Mouse (Mus musculus) forebrain, embryonic 14.5 days (tissue): ENCODE measurements around the gene Tpst2. TPM values are rescaled to one million over a fixed set of nuclear protein-coding genes. Genes with fewer than 3 reads are reported as not detected.

Source experiments
- ATAC-seq: fragments of 200-750 bp; cut with Nextera tagmentation; 2 replicates; pipeline ENCODE4 v1.8.0; 2017; ENCODE audit warnings: mild to moderate bottlenecking, moderate library complexity
- DNase-seq: peaks from one replicate; pipeline ENCODE4 v3.0.0-alpha.2; 2015; ENCODE audit warnings: low spot score
- H3K27ac ChIP-seq: fragments of 300-500 bp; sonication (generic); 2 replicates; pipeline ENCODE4 v1.5.1; 2014; ENCODE audit warnings: low read depth, mild to moderate bottlenecking, control low read depth, low read length, moderate library complexity
- H3K27me3 ChIP-seq: fragments of 300-500 bp; sonication (generic); replicated peaks from 2 replicates; pipeline ENCODE4 v1.6.1; 2014; ENCODE audit warnings: low read length, control low read depth, mixed read lengths; ENCODE audit not compliant: control insufficient read depth, insufficient read depth
- H3K36me3 ChIP-seq: fragments of 300-500 bp; sonication (generic); 2 replicates; pipeline ENCODE4 v1.6.1; 2014; ENCODE audit warnings: low read length, control low read depth; ENCODE audit not compliant: control insufficient read depth, insufficient read depth
- H3K4me1 ChIP-seq: fragments of 300-500 bp; sonication (generic); 2 replicates; pipeline ENCODE4 v1.6.1; 2014; ENCODE audit warnings: antibody characterized with exemption, low read length, control low read depth; ENCODE audit not compliant: control insufficient read depth, insufficient read depth
- H3K4me2 ChIP-seq: fragments of 300-500 bp; sonication (generic); 2 replicates; pipeline ENCODE4 v1.6.1; 2014; ENCODE audit warnings: mild to moderate bottlenecking, control low read depth, low read length
- H3K4me3 ChIP-seq: fragments of 300-500 bp; sonication (generic); 2 replicates; pipeline ENCODE4 v1.5.1; 2014; ENCODE audit warnings: low read depth, low read length, control low read depth
- H3K9ac ChIP-seq: fragments of 300-500 bp; sonication (generic); 2 replicates; pipeline ENCODE4 v1.6.1; 2014; ENCODE audit warnings: mild to moderate bottlenecking, low read length, control low read depth, moderate library complexity
- H3K9me3 ChIP-seq: fragments of 300-500 bp; sonication (generic); replicated peaks from 2 replicates; pipeline ENCODE4 v1.6.1; 2016; ENCODE audit warnings: low read length, control low read depth, mixed read lengths; ENCODE audit not compliant: control insufficient read depth
- WGBS: fragments of 180-500 bp; shearing (Covaris S2); extraction: QIAGEN DNeasy Blood & Tissue Kit; methylation state at CpG from one replicate; pipeline ENCODE4 v1.1.7; 2014; 5-methylcytosine and 5-hydroxymethylcytosine counted together
- polyA plus RNA-seq: library from polyadenylated mRNA; unstranded; fragments of >200 nt; fragmentation: Nextera tagmentation; extraction: Ambion mirVana; gene quantifications from 2 replicates; pipeline ENCODE4 v1.2.1, GENCODE M21; 2014

The Tpst2 gene
- polyA plus RNA-seq, 1 experiment from 2014 or later = 29.5 TPM

GRCm38 (mm10) chr5:112343205-112343595 is 66.7 kb downstream of the Tpst2 start:
- Histone ChIP-seq H3K4me3 (peak overlapping the region; percentile 86), H3K27me3 (no peaks in the 10 kb centered on the region), H3K9ac (peak overlapping the region; percentile 84), H3K27ac (no peak overlapping the region), H3K36me3 (peaks cover 27% of the 10 kb centered on the region), H3K9me3 (no peaks in the 10 kb centered on the region), H3K4me1 (peaks cover 10% of the 10 kb centered on the region), H3K4me2 (peak overlapping the region; percentile 75)
- 0% methylated on average over 24 of the region's 24 CpGs for WGBS
- DNase-seq = no peak
- peak; percentile 75 for ATAC-seq

- peak overlapping the region; percentile 75; the same call in 1 of the 2 replicates for H3K4me2 ChIP-seq
- no peak overlapping the region for H3K9ac ChIP-seq
- H3K27me3 ChIP-seq = no peaks in the 10 kb centered on the region
- no peaks in the 10 kb centered on the region for H3K9me3 ChIP-seq
- no peak overlapping the region for H3K27ac ChIP-seq
- no peak overlapping the region for H3K4me3 ChIP-seq
- no peak for ATAC-seq
- DNase-seq = no peak
- H3K4me1 ChIP-seq = peaks cover 10% of the 10 kb centered on the region
- H3K36me3 ChIP-seq = peaks cover 28% of the 10 kb centered on the region
- 76% methylated on average over 6 of the region's 6 CpGs for WGBS
Measured at GRCm38 (mm10) chr5:112344092-112344960, 67.8 kb downstream of the Tpst2 start.

- Histone ChIP-seq H3K36me3 (peaks cover 37% of the 10 kb centered on the region), H3K4me2 (no peak overlapping the region), H3K4me3 (no peak overlapping the region), H3K9ac (0 out of 2 replicates have a peak overlapping the region, but pooled peaks have one; percentile 17), H3K4me1 (peaks cover 10% of the 10 kb centered on the region), H3K27ac (no peak overlapping the region), H3K27me3 (no peaks in the 10 kb centered on the region), H3K9me3 (no peaks in the 10 kb centered on the region)
- 91% methylated on average over 16 of the region's 16 CpGs for WGBS
- no peak for DNase-seq
- ATAC-seq = no peak
Measured at GRCm38 (mm10) chr5:112346211-112346965, 69.9 kb downstream of the Tpst2 start.

GRCm38 (mm10) chr5:112349169-112349568 is 72.7 kb downstream of the Tpst2 start:
- Histone ChIP-seq H3K27me3 (no peaks in the 10 kb centered on the region), H3K9ac (no peak overlapping the region), H3K4me2 (no peak overlapping the region), H3K36me3 (peaks cover 61% of the 10 kb centered on the region), H3K4me1 (peaks cover 3% of the 10 kb centered on the region; the same call in 1 of the 2 replicates), H3K27ac (no peak overlapping the region), H3K9me3 (no peaks in the 10 kb centered on the region), H3K4me3 (no peak overlapping the region)
- ATAC-seq = no peak
- 92% methylated on average over 8 of the region's 8 CpGs for WGBS
- no peak for DNase-seq

GRCm38 (mm10) chr5:112355493-112355892 is 79.0 kb downstream of the Tpst2 start:
- ATAC-seq (no peak), DNase-seq (no peak)
- H3K9ac ChIP-seq = no peak overlapping the region
- no peak overlapping the region for H3K4me3 ChIP-seq
- no peaks in the 10 kb centered on the region for H3K4me1 ChIP-seq
- H3K27ac ChIP-seq = no peak overlapping the region
- H3K27me3 ChIP-seq = no peaks in the 10 kb centered on the region
- no peak overlapping the region for H3K4me2 ChIP-seq
- peaks cover 63% of the 10 kb centered on the region for H3K36me3 ChIP-seq
- H3K9me3 ChIP-seq = no peaks in the 10 kb centered on the region
- WGBS = 92% methylated on average over 6 of the region's 6 CpGs

DNA sequence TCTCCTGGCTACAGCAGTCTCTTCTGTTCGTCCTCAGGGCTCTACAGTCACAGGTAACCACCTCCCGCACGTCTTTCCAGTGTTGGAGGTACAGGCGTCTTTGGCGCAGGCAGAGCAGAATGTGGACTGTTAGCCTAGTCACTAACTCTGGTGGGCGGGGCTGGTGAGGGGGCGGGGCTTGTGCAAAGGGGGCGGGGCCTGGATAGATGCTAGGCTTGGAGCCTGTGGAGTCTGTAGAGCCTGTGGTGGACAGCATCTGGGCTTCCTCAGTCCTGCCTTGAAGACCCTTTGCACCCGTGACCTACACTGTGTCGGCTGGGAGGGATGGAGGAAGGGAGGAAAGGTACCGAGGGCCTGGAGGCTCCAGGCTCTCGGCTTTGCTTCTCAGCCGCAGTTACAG is 79.4 kb downstream of the Tpst2 start, which contains the start of gene Gm6583:
TSS of gene Gm6583 (minus strand) at position 124 of the 400 bp plus-strand sequence.
- DNase-seq (no peak), ATAC-seq (no peak)
- Histone ChIP-seq H3K27me3 (no peaks in the 10 kb centered on the region), H3K4me1 (no peaks in the 10 kb centered on the region), H3K4me2 (no peak within 1 kb of the TSS), H3K36me3 (peaks cover 60% of the 10 kb centered on the region), H3K27ac (no peak within 1 kb of the TSS), H3K4me3 (no peak within 1 kb of the TSS), H3K9me3 (no peaks in the 10 kb centered on the region), H3K9ac (no peak within 1 kb of the TSS)
- WGBS = 61% methylated on average over 12 of the region's 13 CpGs

DNA sequence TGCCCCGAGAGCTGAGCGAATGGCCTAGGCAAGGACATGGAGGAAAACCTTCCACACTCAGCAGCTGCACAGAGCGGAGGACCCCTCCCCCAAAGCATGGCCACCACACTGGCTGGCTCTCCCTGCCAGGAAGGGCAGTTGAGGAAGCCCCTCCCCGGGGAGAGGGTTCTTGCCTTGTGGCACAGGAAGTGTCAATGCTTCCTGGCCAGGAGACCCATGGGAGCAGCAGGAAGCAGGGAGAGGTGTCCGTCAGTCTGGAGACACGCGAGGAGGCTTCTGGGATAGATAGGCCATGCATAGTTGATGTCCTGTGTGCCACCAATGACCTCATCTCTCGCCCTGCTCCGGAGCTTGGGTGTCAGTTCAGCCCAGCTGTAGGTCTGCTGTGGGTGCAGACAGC is 79.8 kb downstream of the Tpst2 start:
- Histone ChIP-seq H3K4me1 (no peaks in the 10 kb centered on the region), H3K4me3 (no peak overlapping the region), H3K4me2 (no peak overlapping the region), H3K9ac (no peak overlapping the region), H3K9me3 (no peaks in the 10 kb centered on the region), H3K36me3 (peaks cover 57% of the 10 kb centered on the region), H3K27me3 (no peaks in the 10 kb centered on the region), H3K27ac (no peak overlapping the region)
- no peak for ATAC-seq
- DNase-seq = no peak
- 95% methylated on average over 9 of the region's 9 CpGs for WGBS

DNA sequence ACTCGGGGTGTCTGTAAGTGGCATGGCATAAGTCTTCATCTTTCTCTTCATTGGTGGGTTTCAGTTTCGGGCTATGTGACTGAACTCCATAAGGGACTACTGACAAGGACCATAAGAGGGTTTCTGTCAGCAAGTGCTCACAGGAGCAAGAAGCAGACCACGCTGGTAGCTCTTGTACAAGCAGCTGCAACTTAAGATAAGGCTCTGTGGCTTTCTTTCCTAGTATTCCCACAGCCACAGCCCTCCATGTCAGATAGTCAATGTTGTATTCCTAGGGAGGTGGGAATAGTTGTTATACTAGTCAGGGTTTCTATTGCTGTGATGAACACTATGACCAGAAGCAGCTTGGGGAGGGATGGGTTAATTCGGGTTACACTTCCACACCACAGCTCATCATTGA is 83.0 kb downstream of the Tpst2 start:
- no peak overlapping the region for H3K4me2 ChIP-seq
- H3K4me1 ChIP-seq = no peaks in the 10 kb centered on the region
- H3K27ac ChIP-seq = no peak overlapping the region
- H3K4me3 ChIP-seq = no peak overlapping the region
- no peaks in the 10 kb centered on the region for H3K27me3 ChIP-seq
- WGBS = 93% methylated on average over 4 of the region's 4 CpGs
- ATAC-seq = no peak
- H3K9me3 ChIP-seq = no peaks in the 10 kb centered on the region
- H3K36me3 ChIP-seq = peaks cover 55% of the 10 kb centered on the region
- DNase-seq = no peak
- H3K9ac ChIP-seq = no peak overlapping the region

DNA sequence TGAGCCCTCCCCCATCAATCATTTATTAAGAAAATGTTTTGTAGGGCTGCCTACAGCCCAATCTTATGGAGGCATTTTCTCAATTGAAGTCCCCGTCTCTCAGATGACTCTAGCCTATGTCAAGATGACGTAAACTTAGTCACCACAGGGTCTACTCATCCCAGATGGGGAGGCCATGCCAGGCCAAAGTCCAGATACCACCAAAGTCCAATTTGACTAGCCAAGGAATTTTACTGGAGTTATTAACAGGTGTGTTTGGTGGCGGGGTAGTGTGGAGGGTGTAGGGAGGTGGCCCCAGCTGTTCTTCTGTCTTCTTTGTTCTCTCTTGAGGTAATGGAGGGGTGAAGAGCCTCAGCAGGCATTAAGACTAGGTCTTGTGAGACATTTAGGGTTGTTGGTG is 83.6 kb downstream of the Tpst2 start:
- H3K9me3 ChIP-seq = no peaks in the 10 kb centered on the region
- ATAC-seq = no peak
- no peak overlapping the region for H3K4me3 ChIP-seq
- H3K4me2 ChIP-seq = no peak overlapping the region
- WGBS = 96% methylated on average over 3 of the region's 3 CpGs
- no peak overlapping the region for H3K9ac ChIP-seq
- no peak overlapping the region for H3K27ac ChIP-seq
- H3K36me3 ChIP-seq = peaks cover 55% of the 10 kb centered on the region
- no peaks in the 10 kb centered on the region for H3K4me1 ChIP-seq
- DNase-seq = no peak
- no peaks in the 10 kb centered on the region for H3K27me3 ChIP-seq
